Mouse (Mus musculus): ENCODE data around the gene Enpp7. TPM values are rescaled to one million over a fixed set of nuclear protein-coding genes. Genes with fewer than 3 reads are reported as not detected.
A peak's percentile ranks its signal among the peaks of the same experiment; 100 is the strongest.

Enpp7 gene
- not detected for total RNA-seq (2021)

DNA sequence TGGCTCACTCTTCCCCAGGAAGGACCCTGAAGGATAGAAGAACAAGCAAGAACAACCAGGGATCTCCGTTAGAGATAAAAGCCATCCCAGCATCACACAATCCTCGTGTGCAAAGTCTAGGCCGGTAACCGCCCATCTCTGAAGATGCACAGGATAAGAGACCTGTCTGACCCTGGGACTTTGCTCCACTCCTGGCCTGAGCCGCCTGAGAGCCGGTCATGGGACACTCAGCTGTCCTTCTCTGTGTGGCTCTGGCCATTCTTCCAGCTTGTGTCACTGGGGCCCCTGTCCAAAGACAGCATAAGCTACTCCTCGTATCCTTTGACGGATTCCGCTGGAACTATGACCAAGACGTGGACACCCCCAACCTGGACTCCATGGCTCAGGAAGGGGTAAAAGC, at the start of gene Enpp7:
Gene Enpp7 (plus strand): TSS at position 190 of the 400 bp plus-strand sequence.
- intact Hi-C loops (cut with DNase I) = no loop called here
- DNase-seq (ENCODE audit: low spot score) = no peak

DNA sequence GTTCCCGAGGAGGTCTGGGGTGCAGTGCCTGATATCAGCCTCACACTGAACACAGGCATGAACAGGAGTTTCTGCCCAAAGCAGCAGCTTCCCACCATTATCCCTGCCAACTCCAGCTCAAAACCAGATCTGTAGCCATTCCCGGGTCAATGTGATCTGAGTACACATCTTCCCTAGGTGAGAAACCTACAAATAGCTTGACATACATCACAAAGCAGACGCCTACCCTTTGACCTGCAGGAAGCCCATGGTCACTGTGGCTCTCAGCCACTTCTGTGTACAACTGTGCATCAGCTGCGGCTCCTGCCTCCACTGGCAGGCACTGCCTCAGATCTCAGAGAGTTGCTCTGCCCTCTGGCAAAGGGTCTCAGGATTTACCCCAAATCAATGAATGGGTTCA, 48.3 kb upstream of the Enpp7 start:
- intact Hi-C loops (cut with DNase I) = no loop called here
- DNase-seq (ENCODE audit: low spot score) = no peak

DNA sequence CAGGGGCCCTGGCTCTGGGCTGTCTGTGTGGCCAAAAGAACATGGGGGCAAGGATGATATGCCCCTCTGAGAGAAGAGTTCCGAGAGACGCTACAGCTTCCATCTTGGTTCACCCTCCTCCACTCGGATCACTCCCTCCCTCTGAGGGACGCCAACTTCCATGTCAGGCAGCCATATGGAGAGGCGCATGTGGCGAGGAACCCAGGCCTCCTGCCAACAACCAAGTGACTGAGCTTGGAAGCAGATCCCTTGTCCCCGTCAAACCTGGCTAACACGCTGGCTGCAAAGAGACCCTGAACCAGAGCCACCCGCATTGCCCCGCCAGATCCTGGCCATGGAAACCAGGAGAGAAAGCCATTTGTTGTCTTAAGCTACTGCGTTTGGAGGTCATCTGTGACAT, 47.4 kb upstream of the Enpp7 start:
- DNase-seq (ENCODE audit: low spot score) = no peak
- intact Hi-C loops (cut with DNase I) = no loop called here

DNA sequence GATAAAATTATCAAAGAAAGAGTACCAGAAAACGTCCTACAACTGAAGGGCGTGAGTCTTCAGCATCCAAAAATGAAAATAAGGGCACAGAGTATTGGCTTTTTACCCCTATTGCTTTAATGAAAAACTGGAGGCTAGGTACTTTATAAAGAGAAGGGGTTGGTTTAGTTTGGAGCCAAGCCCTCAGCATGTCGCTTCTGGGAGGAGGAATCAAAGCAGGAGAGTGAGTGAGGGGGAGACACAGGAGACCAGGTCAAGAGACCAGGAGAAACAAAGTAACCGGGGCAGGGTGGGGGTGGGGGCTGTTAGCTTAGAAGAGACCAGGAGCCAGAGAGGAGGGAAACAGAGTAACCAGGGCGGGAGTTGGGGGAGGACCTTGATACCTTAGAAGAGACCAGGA, 46.7 kb upstream of the Enpp7 start:
- intact Hi-C loops (cut with DNase I) = no loop called here

DNA sequence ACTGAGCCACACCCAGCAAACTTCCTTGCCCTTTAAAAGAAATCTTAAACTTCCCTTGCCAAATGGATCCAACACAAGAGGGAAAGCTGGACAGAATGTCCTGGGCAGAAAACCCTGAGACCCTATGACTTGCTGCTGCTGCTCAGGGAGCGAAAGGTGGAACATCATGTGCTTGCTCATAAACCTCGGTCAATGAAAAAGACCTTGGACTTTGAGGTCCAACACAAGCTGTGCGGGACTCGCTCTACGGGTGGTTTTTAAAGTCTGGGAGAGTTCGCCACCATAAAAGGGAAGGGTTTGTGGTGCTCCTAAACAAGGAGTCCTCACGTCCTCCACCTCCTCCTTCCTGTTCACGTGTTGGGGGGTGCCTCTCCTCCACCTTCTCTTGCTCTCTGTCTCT, 42.1 kb upstream of the Enpp7 start:
- intact Hi-C loops (cut with DNase I) = no loop called here
- DNase-seq (ENCODE audit: low spot score) = no peak

More for the DNA sequence above, 46.7 kb upstream of the Enpp7 start:
- no peak for DNase-seq (ENCODE audit: low spot score)

DNA sequence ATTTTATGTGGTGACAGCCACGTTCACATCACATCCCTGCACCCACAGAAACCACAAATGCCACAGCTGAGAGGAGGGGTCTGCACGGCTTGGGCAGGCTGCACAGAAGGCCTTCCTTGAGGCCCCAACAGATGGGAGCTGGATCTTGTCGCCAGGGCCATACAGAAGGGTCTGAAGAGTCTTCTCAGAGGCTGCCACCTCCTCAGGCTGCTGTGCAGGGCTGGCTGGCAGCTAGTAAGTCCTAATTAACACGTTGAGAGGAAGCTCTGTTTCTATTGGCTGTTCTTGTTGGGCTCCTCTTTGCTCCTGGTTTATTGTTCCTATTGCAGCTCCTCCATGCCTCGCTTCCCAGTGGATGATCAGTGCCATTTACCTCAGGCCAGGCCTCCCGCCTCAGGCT, 33.0 kb upstream of the Enpp7 start:
- no peak for DNase-seq (ENCODE audit: low spot score)

DNA sequence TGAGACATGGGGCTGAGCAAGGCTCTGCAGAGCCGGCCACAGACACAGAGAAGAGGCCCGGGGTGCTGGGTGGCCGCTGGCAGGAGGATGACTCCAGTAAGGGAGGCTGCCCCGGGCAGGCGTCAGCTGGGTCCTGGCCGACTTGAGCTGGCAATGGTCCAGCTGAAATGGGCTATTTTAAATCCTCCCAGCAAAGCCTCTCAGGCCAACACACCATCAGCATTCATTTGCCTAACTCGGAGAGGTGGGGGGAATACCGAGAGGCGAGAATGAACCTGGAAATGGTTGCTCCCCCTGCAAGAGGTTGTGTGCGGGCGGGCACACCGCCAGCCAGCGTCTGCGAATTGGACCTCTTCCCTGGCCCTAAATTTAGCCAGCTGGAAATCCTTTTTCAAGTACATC, 30.9 kb upstream of the Enpp7 start:
- peak; percentile 37 for DNase-seq (ENCODE audit: low spot score)
- intact Hi-C loops (cut with DNase I) = no loop called here

More for the DNA sequence above, 33.0 kb upstream of the Enpp7 start:
- intact Hi-C loops (cut with DNase I) = no loop called here

DNA sequence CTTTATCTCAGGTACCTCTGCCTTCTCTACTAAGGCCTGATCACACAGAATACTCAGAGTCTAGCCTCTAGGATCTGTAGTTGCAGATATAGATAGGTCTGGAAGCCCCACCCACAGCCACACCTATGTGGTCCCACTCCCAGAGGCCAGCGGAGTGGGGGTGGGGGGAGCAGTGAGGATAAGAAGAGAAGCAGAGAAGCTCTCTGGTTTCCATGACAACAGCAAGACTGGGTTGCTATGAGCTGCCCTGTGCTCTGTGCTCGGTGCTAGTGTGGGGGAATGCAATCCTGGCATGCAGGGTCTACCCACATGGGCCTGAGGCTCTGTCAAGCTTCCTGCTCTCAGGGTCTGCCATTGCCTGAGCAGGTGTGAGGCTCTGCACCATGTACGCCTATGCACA, 27.3 kb upstream of the Enpp7 start:
- intact Hi-C loops (cut with DNase I) = no loop called here
- no peak for DNase-seq (ENCODE audit: low spot score)

DNA sequence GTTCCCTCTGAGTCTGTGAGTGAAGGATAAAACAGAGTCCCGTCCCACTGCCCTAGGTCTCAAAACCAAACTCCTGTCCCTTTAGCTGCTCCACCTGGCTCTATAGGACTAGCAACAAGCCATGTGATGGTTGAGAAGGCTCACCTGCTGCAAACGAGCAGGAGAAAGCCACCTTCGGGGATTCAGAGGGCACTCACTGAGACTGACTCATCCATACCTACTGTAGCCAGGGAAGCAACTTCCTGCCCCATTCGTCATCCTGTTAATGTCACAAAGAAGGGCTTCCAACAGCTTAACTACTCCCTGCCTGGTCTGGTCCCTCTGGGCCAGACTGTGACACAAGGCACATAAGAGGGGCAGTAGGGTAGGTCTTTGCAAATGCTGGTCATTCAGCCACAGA, 25.5 kb upstream of the Enpp7 start:
- intact Hi-C loops (cut with DNase I) = no loop called here
- no peak for DNase-seq (ENCODE audit: low spot score)

DNA sequence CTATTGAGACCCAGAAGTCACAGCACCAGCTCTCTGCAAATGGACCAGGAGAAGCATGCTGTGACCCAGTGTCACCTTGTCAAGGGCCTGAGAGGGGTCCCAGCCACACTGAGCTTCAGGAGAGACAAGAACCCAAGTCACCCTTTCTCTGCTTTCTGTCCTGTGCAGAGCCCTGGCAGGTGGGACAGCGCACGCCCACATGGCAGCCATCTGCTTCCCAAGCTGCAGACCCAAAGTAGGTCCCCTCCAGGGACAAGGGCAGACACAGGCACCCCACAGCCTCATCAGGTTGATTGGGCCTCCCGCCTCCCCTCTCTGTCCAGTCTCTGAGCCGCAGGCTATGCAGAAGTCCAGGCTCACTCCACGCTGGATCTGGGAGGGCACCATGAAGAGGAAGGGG, 24.1 kb upstream of the Enpp7 start:
- no peak for DNase-seq (ENCODE audit: low spot score)
- intact Hi-C loops (cut with DNase I) = no loop called here

DNA sequence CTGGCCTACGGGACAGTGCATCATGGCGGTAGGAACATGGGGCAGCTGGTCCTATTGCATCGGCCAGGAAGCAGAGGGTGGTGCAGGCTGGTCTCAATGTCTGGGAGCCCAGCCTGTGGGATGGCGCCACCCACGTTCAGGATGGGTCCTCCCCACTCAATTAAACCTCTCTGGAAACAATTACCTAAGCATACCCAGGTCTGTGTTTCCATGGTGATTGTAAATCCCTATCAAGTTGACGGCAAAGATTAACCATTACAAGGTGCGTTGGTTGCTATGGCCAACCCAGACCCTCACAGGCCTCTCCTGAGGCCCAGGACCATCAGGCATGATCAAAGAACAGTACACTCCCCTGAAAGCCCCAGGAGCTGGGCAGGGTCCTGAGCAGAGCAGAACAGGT, 22.9 kb upstream of the Enpp7 start:
- intact Hi-C loops (cut with DNase I) = no loop called here
- no peak for DNase-seq (ENCODE audit: low spot score)

DNA sequence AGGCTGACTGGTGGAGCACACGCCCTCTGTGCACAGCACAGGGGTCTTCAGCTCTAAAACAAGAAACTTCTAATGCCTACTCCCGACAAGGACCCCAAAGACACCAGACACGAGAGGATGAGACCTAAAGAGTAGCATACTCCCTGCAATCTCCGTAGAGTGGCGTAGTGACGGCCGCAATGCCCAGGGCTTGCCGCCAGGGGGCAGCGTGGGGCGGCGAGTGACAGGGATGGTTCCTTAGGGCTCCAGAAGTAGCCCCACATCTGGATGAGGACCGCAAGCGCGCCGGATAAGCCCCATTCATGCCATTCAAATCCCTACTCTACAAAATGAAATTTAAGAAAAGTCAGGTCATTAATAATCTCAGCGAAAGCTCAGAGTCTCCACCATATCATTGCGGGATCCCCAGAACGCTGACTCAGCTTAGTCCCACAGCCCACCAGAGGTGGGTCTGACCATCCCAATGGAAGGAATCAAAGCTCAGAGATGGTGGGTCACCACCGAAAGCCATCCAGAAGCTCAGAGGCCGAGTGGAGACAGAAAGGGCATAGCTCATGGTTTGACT, 16.4 kb upstream of the Enpp7 start:
- DNase-seq (ENCODE audit: low spot score) = no peak
- intact Hi-C loops (cut with DNase I) = loop anchor here (5.0 kb wide), 1 partner anchor 229 kb away; no protein-coding TSS in a partner anchor

DNA sequence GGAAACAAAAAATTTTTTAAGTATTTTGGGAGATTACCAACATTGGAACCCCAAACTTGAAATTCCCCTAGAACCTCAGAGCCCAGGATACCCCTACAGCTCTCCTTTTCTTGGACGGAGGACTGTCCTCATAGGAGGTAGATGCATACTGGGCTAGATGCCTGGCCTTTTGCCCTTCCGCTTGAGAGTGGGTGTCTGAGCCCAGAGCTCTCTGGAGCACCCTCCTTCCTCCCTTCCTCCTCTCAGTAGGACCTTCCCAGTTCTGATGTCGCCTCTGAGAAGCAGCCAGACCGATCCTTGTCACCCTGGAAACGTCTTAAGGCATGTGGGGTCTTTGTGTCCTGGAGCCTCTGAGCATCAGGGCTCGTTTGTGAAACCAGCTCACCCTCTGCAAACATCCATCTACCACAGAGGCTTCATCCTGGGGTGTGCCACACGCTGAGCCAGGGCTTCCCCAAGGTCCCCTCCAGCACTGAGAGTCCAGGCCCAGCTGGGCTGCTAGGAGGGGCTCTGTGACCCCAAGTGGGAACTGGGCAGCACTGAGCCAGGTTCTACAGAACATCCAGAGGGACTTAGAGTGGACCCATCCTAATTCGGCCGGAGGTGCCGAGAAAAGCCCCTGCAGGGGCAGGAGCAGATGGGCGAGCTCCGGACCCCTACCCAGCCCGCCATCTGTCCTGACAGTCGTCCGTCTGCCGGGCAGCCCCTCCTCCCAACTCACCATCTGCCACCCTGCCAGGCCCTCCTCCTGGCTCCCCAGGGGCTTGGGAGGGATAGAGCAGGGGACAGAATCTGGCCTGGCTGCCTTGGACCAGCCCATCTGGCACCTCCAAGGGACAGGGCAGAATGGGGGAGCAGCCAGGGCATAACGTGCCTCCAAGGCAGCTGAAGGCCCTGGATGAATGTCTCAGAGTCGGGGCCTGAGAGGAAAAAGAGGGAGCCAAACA, 15.3 kb upstream of the Enpp7 start:
- intact Hi-C loops (cut with DNase I) = loop anchor here (5.0 kb wide), 1 partner anchor 230 kb away; no protein-coding TSS in a partner anchor
- no peak for DNase-seq (ENCODE audit: low spot score)

DNA sequence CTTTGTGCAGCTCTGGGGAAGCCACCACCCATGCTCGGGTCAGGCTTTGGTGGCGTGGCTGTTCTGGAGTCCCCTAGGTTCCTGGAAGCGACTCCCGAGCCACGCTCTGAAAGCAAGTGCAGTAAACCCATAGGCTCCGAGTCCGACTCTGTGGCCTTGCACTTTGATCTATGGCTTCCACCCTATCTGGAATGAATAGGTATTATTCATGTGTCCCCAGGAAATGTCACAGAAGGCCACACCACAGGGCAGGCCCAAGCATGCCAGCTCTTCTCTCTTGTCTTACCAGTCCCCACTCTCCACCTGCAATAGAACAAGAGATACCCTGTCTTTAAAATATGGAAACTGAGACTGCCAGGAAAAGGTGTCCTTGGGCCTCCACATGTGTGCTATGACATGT, 13.6 kb upstream of the Enpp7 start:
- intact Hi-C loops (cut with DNase I) = loop anchor here (2.0 to 5.0 kb wide), 2 partner anchors 62 to 232 kb away; no protein-coding TSS in a partner anchor
- no peak for DNase-seq (ENCODE audit: low spot score)

DNA sequence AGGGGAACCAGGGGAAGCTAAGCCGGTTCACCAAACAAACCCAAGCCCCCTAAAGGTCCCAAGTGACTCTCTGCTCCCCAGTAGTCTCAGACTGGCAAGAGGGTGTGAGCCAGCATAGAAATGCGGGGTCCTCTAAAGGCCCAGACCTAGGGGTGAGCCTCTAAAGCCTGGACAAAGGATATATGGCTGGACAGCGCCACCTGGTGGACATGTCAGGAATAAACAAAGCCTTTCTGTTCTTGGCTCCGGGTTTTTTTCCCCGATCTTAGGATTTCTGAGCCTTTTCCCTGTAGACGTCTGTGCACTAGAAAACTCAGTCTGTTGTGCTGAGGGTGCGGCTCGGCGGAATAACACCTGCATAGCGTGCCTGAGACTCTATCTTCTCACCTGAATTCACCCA, 12.6 kb upstream of the Enpp7 start:
- DNase-seq (ENCODE audit: low spot score) = no peak
- intact Hi-C loops (cut with DNase I) = loop anchor here (2.0 kb wide), 1 partner anchor 63 kb away; no protein-coding TSS in a partner anchor

DNA sequence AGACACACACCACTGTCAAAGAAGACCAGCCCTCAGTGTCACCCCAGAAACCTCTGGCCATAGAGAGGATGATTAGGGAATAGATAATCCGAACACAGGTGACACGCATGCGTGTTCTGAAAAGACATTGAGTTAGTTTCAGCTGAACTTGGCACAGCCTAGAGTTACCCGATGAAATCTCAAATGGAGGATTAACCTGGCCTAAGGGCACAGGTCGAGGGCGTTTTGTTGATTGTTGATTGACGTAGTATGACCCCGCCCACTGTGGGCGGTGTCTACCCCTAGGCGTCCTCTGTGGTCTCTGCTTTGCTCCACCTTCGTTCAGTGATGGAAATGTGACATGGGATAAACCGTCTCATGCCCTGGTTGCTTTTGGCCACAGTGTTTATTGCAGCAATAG, 12.1 kb upstream of the Enpp7 start:
- no peak for DNase-seq (ENCODE audit: low spot score)
- intact Hi-C loops (cut with DNase I) = loop anchor here (2.0 kb wide), 1 partner anchor 63 kb away; no protein-coding TSS in a partner anchor

DNA sequence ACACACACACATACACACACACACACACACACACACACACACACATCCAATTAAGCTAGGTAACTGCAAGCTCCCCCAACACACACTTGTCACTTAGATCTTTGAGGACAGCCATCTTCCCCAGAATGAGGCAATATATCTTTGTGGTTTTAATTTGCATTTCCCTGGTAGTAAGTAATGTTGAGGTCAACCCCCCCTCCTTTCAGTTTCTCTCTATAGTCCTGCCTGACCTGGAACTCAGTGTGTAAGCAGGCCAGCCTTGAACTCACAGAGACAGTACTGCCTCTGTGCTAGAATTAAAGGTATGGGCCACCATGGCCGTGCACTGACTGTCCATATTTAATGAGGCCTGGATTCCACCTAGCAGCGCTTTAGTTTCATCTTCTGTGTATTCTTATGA, 7.6 kb upstream of the Enpp7 start:
- DNase-seq (ENCODE audit: low spot score) = no peak
- intact Hi-C loops (cut with DNase I) = no loop called here

DNA sequence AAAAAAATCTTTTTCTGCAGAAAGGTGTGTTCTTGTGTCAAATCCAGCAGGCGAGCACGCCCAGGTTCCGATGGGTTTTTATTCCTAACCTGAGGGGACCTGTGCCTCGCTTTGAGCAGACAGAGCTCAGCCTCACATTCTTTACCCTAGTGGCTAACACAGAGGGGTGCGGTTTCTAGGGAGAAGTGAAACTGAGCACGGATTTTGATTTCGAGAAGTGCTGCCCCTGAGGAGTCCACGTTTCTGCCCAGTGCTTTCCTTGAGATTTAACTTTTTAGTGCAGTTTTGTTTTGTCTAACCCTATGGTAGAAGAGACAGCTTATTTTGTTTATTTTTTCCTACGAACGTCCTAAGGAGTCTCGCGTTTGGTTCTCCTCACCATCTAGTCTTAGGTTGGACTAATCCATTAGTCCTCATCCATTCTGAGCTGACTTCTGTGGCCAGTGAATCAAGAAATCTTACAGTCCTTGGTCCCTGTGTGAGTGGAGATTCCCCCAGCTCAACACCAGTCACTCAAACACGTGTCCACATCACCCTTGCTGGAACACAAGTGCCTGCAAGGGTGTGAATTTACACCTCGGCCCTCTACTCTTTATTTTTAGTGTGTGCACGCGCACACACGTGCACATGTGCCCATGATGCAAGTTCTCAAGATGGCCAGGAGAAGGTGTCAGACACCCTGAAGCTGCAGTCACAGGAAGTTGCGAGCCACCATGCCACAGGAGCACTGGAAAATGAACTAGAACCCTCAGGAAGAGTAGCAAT, 6.8 kb upstream of the Enpp7 start:
- DNase-seq (ENCODE audit: low spot score) = no peak
- intact Hi-C loops (cut with DNase I) = no loop called here

DNA sequence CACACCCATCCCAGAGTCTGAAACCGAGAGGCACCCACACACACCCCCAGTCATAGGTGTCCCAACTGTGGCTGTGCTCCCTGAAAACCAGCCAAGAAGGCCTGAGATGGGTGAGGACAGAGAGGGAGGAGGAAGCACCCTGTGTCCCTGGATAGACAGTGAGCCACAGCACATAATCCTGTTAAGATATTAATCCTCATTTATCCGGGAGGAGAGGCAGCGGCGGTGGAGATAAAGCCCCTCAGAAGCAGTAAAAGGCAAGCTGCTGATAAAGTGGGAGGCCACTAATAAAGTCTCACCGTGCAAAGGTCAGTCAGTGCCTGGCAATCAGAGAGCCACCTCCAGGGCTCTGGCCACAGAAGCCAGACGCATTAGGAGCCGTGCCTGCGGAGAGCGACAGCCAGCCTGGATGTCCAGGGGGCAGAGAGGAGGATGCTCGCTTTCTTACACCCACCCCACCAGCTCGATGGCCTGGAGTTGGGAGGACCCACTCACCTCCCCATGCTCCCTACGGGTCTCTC, 5.3 kb upstream of the Enpp7 start:
- DNase-seq (ENCODE audit: low spot score) = no peak
- intact Hi-C loops (cut with DNase I) = no loop called here

DNA sequence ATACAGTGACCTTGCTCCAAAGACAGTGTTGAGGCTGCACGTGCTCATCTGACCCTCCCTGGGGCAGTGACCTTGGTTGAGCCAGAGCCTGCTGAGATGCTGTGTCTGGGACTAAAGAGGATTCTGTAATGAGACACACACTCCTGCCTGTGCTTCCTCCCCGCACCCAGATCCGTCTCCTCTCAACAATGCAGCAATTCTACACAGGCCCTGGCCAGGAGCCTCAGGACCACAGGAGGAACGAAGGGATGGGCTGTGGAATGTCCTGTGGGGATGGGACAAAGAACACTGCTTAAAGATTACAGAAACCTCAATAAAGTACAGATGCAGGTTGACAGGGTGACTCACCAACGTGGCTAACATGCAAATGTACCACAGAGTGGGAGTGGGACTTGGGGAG, 2.4 kb upstream of the Enpp7 start:
- intact Hi-C loops (cut with DNase I) = no loop called here
- DNase-seq (ENCODE audit: low spot score) = no peak
